Mouse (Mus musculus) natural killer cell, adult 2 months (primary cell): ENCODE data around the gene Kank1.
A peak's percentile ranks its signal among the peaks of the same experiment; 100 is the strongest.

ENCODE experiments used
- DNase-seq, 2 experiments: peaks; one replicate each; pipeline ENCODE4 v3.0.0; 2022; ENCODE audit warnings: low spot score in 2 of 2

The Kank1 gene

DNA sequence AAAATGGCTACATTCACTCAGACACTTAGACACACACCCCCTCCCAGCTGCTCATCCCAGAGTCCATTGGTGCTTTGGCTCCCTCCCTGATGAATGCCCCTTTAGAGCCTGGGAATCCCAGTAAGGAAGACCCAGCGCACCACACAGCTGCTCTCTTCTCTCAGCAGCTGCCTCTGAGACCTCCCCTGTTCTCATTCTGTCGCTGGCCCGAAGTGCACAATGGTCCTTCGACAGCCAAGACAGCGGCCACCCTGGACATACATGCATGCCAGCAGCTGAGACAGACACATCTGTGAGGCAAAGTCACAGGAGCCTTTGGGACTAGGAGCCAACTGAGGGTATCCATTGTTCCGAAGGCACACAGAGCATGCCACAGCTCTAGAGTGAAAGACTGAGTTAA, 203.0 kb downstream of the Kank1 start:
- no peak for DNase-seq

DNA sequence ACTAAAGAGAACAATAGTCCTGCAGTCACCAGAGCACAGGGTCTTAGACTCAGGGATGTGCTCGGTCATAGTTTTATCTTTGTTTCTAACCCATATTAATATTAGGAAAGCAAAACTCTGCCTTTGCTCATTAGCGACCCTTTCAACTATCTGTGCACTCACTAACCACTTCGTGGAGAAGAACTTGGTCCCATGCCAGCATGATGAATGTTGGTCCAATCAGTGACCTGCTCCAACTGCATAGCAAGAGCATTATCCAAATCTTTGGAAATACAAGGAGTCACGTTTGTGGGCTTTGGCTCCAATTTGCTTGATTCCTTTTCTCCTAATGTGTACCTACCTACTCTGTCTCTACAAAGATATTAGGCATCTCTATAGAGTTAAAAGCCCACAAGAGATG, 204.0 kb downstream of the Kank1 start:
- DNase-seq, result no peak

DNA sequence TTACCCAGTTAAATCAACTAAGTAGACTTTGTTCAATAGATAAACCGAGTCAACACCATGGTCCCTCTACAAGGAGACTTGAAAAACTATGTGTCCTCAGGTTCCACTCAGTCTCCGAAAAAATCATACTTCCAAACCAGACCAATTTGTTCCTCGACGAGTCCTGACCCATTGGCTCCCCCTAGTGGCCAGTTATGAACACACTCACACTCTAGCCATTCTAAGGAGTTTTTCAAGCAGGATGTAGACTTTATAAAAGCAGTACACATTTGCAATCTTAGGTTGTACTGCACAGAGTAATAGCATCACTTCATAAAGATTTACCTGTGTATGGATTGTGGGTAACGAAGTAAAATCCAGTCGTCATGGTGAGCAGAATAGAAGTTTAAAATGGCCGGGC, 208.3 kb downstream of the Kank1 start:
- peak; percentile 8 to 24 for DNase-seq

DNA sequence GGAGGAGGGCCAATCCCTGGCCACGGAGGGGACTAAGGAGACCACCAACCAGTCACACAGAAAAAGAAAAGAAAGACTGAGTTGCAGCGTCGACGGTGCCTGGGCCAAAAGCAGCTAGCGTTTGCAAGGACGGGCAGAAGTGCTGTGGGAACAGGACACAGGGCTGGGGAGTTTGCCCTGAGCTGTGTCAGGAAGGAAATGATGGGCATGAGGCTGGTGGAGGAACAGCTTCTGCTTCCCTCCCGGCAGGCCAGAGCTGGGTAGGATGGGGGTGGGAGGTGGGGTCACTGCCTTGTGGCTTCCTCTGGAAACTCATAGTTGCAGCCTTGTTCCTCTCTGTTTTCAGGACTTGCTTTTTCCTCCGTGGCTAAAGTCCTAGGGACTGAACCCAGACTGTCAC, 209.1 kb downstream of the Kank1 start:
- no peak for DNase-seq

DNA sequence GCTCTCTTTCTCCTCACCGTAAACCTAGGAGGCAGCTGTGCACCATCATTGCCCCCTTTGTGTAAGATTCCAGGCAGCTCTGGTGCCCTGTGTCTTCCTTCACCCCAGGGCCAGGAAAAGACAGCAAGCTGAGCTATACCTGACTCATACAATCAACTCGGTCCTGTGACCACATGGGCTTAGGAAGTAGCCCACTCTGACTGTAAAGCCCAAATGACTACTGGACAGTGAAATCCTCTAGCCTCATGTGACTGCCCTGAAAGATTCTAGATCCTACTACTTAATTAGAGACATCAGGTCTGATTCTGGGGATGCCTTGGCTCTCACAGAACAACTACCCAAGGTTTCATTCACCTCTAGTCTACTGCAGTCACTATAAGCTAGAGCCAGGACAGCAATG, 209.9 kb downstream of the Kank1 start:
- DNase-seq, result no peak

DNA sequence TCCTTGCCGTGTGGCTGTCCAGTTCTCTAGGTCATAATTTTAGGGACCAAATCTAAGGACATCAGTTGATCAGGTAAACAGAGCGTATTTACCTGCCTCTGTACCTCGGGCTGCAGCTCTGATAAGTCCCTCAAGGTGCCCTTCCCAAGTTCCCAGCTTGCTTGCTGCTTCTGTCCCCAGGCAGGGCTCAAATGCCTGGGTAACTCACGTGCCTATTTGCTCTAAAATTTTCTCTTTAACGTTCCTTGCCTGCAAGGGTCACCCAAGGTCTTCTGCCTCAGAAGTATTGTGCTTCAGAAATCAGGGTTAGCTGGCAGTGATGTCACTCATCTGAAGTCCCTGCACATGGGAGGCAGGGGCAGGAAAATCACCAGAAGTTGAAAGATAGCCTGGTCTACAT, 210.6 kb downstream of the Kank1 start:
- no peak for DNase-seq

DNA sequence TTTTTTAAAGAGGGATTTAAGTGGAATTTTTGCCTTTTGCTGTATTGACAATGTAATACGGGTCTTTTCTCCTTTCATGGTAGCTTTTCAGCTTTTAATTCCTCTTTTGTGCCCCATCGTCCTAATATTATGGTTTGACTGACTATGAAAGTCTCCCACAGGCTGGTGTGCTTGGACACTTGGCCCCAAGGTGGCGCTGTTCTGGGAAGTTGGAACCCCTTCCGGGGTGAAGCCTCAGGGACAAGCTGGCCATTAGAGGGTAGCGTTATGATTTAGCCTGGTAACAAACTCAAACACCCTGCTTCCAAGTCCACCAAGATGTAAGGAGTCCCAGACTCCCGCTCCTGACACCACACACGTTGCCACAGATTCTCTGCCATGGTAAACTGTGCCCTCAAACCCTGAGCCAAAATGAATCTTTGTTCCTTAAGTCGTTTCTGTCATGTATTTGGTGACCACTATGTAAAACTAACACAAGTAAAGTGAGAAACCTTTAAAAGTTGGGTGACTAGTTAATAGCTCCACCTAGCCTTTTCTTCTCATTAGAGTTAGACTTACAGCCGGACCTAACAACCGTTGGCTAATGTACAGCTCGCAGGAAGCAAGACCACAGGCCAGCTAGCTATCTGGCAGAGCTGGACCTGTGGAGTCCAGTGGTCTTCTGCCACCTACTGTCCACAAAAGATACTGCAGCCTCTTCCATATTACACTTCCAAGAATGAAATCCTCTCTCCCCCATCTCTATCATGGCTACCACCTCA, 214.3 kb downstream of the Kank1 start:
- DNase-seq, result no peak

DNA sequence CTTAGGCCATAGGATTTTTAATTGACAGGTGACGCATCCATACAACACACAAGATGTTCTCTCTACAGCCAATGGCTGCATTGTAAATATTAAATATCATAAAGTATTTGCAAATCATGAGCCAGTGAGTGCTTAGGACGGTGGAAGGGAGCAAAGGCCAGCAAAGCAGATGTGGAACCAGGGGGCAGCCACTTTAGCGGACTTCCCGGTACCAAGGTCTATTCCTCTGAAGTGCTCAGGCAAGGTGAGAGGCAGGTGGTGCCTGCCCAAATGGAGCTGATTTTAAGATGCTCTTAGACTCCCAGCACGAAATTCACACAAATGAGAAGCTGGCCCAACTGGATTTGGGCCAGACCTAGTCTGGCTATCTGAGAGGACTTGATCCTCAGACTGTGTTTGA, 216.4 kb downstream of the Kank1 start:
- DNase-seq, result no peak

DNA sequence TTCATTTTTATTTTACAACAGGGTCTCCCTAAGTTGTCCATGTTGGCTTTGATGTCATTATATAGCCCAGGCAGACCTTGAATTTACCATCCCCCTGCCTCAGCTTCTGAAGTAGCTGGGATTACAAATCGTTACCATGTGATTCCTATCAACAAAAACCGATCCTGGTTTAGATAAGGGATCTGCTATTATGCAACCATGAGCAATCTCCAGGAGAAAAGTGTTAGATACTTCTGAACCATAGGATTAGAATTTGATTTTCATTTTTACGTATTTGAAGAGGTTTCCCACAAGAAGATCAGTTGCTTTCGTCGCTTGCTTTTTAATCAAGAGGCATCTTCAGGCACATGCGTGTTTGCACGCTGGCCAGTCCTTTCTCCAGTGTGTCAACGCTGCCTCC, 224.0 kb downstream of the Kank1 start:
- DNase-seq, result no peak

DNA sequence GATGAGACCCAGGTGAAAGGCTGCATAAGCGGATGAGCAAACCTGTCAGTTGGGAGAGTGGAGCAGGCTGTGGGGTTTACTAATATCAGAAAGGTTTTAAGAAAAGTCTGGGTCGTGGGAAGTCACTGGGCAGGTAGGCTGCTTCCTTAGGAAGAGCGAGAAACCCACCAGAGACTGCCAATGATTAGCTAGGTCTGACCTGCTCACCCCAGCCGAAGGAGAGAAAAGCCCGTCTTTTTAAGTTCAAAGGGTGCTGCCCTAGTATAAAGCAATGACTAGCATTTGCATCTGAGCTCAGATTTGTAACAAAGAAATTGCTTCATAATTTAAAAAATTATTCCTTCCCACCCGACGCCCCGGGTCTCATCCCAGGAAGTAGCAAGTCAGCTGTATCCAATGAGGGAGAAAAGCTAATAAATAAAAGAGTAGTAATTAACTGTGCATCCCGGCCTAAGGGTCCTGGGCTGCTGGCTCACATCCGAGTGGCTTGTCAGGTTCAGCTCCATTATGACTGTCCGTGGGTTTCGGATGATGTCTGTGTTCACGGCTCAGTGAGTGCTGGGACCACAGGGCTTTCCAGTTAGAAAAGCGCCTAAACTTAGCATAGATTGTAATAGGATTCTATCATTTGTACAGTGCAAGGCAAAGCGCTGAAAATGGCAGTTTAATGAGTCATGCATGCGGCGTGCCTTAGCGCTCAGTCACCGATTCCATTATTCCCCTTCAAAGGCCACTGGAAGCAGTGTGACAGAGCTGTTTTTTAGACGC, 225.0 kb downstream of the Kank1 start:
- DNase-seq, result no peak

DNA sequence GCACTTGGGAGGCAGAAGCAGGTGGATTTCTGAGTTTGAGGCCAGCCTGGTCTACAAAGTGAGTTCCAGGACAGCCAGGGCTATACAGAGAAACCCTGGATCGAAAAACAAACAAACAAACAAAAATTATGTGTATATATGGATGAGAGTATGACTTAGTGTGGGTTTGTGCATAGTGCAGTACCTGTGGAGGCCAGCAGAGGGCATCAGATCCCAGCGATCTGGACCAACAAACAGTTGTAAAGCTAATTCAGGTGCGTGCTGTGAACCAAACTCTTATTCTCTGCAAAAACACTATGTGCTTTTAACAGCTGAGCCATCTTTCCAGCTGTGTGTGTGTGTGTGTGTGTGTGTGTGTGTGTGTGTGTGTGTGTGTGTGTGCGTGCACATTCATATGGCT, 239.0 kb downstream of the Kank1 start:
- peak in 1 of 2 experiments; percentile 2 for DNase-seq

DNA sequence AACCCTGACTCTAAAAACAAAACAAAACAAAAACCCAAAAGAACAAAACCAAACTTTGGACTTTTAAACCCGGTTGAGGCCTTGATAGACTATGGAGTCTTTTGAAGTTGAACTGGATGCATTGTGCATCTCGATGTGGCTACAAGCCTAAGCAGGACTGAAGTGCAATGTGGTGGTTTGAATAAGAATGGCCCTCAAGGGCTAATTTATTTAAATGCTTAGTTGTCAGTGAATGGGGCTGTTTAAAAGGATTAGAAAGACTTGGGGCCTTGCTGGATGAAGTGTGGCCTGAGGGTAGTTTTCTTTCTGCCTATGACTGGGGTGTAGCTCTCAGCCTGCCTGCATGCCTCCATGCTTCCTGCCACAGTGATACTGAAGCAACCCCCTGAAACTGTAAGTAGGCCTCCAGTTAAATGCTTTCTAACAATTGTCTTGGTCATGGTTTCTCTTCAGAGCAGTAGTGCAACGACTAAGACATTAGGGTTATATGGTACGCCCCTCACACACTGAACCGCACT, 242.4 kb downstream of the Kank1 start:
- DNase-seq, result no peak

DNA sequence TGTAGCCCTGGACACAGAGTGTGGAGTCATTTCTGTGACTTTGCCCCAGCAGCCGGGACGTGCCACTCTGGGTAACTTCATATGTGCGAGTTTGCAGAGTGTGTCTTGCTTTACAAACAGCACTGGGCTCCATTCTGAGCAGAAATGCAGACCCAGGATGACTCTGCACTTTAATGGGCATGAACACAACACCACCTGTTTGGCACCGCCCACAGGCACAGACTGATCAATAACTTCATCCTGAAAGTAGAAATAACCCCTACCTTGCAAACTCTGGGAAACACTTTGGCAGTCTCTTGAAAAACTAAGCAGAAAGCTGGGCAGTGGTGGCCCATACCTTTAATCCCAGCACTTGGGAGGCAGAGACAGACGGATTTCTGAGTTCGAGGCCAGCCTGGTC, 244.0 kb downstream of the Kank1 start:
- no peak for DNase-seq
